Mouse (Mus musculus): ENCODE measurements around the gene Aoc2.

DNA sequence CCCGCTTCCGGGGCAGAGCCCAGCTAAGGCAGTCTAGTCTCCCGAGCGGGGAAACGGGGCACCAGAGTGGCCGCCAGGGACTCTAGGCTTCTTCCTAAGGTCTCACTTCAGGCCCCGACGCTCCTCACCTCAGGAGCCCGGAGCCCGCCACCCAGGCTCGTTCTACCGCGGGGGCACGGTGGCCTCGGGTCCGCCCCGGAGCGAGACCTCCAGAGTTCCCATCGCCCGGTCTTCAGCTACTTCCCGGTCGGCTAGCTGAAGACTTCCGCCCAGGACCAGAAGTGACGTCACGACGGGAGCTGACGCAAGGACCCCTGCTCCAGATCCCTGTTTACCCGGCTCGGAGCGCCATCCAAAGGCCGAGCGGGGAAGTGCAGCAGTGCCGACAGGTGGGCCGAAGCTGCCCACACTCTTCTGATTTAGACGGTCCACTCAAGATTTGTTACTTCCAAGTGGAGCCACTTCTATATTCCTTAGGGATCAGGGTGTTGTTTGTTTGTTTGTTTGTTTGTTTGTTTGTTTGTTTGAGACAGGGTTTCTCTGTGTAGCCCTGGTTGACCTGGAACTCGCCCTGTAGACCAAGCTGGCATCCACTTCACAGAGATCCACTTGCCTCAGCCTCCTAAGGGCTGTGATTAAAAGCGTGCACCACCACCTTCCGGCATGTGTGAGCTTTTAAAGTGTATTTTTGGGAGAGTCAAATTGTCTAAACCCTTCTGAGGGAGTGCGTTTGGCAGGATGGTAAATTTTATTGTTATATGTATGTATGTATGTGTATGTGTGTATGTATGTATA lies 22.7 kb upstream of the Aoc2 start, which contains the start of gene Becn1:
- peak; percentile 82 for TF ChIP-seq CTCF (IDR thresholded peaks at IDR 0.05; ENCODE audit: insufficient read depth, low read length)
- TF ChIP-seq POLR2A (IDR thresholded peaks at IDR 0.05; ENCODE audit: borderline replicate concordance, extremely low read depth, low read depth, low read length) = peak; percentile 65; the same call in 1 of the 2 replicates
